Mouse (Mus musculus) limb, embryonic 12.5 days (tissue): Measurements from ENCODE around the gene Lipt1. TPM values are rescaled to one million over a fixed set of nuclear protein-coding genes. Genes with fewer than 3 reads are reported as not detected.
A peak's percentile ranks its signal among the peaks of the same experiment; 100 is the strongest.

Experiments used
- ATAC-seq: fragments of 200-750 bp; cut with Nextera tagmentation; 2 replicates; pipeline ENCODE4 v1.8.0; 2017; ENCODE audit warnings: low read depth, moderate TSS enrichment; ENCODE audit not compliant: insufficient number of reproducible peaks, insufficient read depth, low FRiP score, low TSS enrichment
- H3K27ac ChIP-seq: fragments of 300-500 bp; sonication (generic); 2 replicates; pipeline ENCODE4 v1.5.1; 2016; ENCODE audit warnings: mild to moderate bottlenecking, moderate library complexity
- H3K27me3 ChIP-seq: fragments of 300-500 bp; sonication (generic); 2 replicates; pipeline ENCODE4 v1.6.1; 2016; ENCODE audit warnings: mild to moderate bottlenecking, moderate library complexity
- H3K36me3 ChIP-seq: fragments of 300-500 bp; sonication (generic); 2 replicates; pipeline ENCODE4 v1.6.1; 2016; ENCODE audit warnings: mild to moderate bottlenecking, moderate library complexity
- H3K4me1 ChIP-seq: fragments of 300-500 bp; sonication (generic); replicated peaks from 2 replicates; pipeline ENCODE4 v1.6.1; 2016
- H3K4me2 ChIP-seq: fragments of 300-500 bp; sonication (generic); 2 replicates; pipeline ENCODE4 v1.6.1; 2016; ENCODE audit warnings: mild to moderate bottlenecking, moderate library complexity
- H3K4me3 ChIP-seq: fragments of 300-500 bp; sonication (generic); replicated peaks from 2 replicates; pipeline ENCODE4 v1.5.1; 2016; ENCODE audit warnings: mild to moderate bottlenecking
- H3K9ac ChIP-seq: fragments of 300-500 bp; sonication (generic); replicated peaks from 2 replicates; pipeline ENCODE4 v1.6.1; 2016; ENCODE audit warnings: mild to moderate bottlenecking, moderate library complexity
- H3K9me3 ChIP-seq: fragments of 300-500 bp; sonication (generic); 2 replicates; pipeline ENCODE4 v1.6.1; 2016; ENCODE audit warnings: mild to moderate bottlenecking, moderate library complexity
- WGBS: fragments of 180-500 bp; shearing (Covaris S2); methylation state at CpG from one replicate; pipeline ENCODE4 v1.1.7; 2016; 5-methylcytosine and 5-hydroxymethylcytosine counted together
- polyA plus RNA-seq: library from polyadenylated mRNA; unstranded; fragments of >200 nt; fragmentation: Nextera tagmentation; extraction: Ambion mirVana; gene quantifications from 2 replicates; pipeline ENCODE4 v1.2.1, GENCODE M21; 2016

The Lipt1 gene
- polyA plus RNA-seq, 1 experiment from 2014 or later, result 8.5 TPM

- no peak for ATAC-seq
- Histone ChIP-seq H3K9ac (no peak overlapping the region), H3K4me1 (no peaks in the 10 kb centered on the region), H3K9me3 (no peaks in the 10 kb centered on the region), H3K4me3 (no peak overlapping the region), H3K27me3 (no peaks in the 10 kb centered on the region), H3K36me3 (peaks cover 56% of the 10 kb centered on the region), H3K27ac (no peak overlapping the region), H3K4me2 (no peak overlapping the region)
- 75% methylated on average over 4 of the region's 4 CpGs for WGBS
These were observed 28.3 kb downstream of the Lipt1 start for GRCm38 (mm10) chr1:37899816-37900215.

- ATAC-seq, result no peak
- peaks cover 51% of the 10 kb centered on the region for H3K36me3 ChIP-seq
- no peak overlapping the region for H3K9ac ChIP-seq
- H3K27me3 ChIP-seq, result no peaks in the 10 kb centered on the region
- H3K4me2 ChIP-seq, result no peak overlapping the region
- H3K27ac ChIP-seq, result no peak overlapping the region
- 47% methylated on average over 6 of the region's 6 CpGs for WGBS
- H3K4me3 ChIP-seq, result no peak overlapping the region
- no peaks in the 10 kb centered on the region for H3K9me3 ChIP-seq
- no peaks in the 10 kb centered on the region for H3K4me1 ChIP-seq
These were observed 28.8 kb downstream of the Lipt1 start for GRCm38 (mm10) chr1:37900288-37900687.

- peaks cover 23% of the 10 kb centered on the region for H3K36me3 ChIP-seq
- H3K4me1 ChIP-seq, result no peaks in the 10 kb centered on the region
- no peak overlapping the region for H3K9ac ChIP-seq
- no peak overlapping the region for H3K27ac ChIP-seq
- H3K4me3 ChIP-seq, result no peak overlapping the region
- 0 out of 2 replicates have a peak, but pooled peaks have one; percentile 20 for ATAC-seq
- no peaks in the 10 kb centered on the region for H3K9me3 ChIP-seq
- H3K4me2 ChIP-seq, result no peak overlapping the region
- no peaks in the 10 kb centered on the region for H3K27me3 ChIP-seq
- 39% methylated on average over 6 of the region's 6 CpGs for WGBS
These were observed 31.6 kb downstream of the Lipt1 start for GRCm38 (mm10) chr1:37903178-37903577.

GRCm38 (mm10) chr1:37912751-37913150, 41.2 kb downstream of the Lipt1 start:
- no peaks in the 10 kb centered on the region for H3K4me1 ChIP-seq
- no peak overlapping the region for H3K9ac ChIP-seq
- H3K36me3 ChIP-seq, result no peaks in the 10 kb centered on the region
- 0 out of 2 replicates have a peak, but pooled peaks cover 3% of the 10 kb centered on the region for H3K27me3 ChIP-seq
- H3K4me3 ChIP-seq, result no peak overlapping the region
- H3K9me3 ChIP-seq, result no peaks in the 10 kb centered on the region
- no peak overlapping the region for H3K27ac ChIP-seq
- H3K4me2 ChIP-seq, result no peak overlapping the region
- 84% methylated on average over 2 of the region's 2 CpGs for WGBS
- ATAC-seq, result no peak

- H3K4me1 ChIP-seq, result no peaks in the 10 kb centered on the region
- H3K9ac ChIP-seq, result no peak within 1 kb of the TSS
- no peaks in the 10 kb centered on the region for H3K36me3 ChIP-seq
- 0 out of 2 replicates have a peak, but pooled peaks cover 3% of the 10 kb centered on the region for H3K27me3 ChIP-seq
- 54% methylated on average over 5 of the region's 5 CpGs for WGBS
- no peak for ATAC-seq
- no peak within 1 kb of the TSS for H3K4me3 ChIP-seq
- no peaks in the 10 kb centered on the region for H3K9me3 ChIP-seq
- H3K27ac ChIP-seq, result no peak within 1 kb of the TSS
- H3K4me2 ChIP-seq, result no peak within 1 kb of the TSS
These were observed 44.9 kb downstream of the Lipt1 start, which contains the start of gene Lyg2 for GRCm38 (mm10) chr1:37916393-37916792. Gene Lyg2 (minus strand): TSS chr1:37916493.

GRCm38 (mm10) chr1:37917666-37918065, 46.1 kb downstream of the Lipt1 start:
- Histone ChIP-seq H3K4me2 (no peak overlapping the region), H3K4me1 (no peaks in the 10 kb centered on the region), H3K9ac (no peak overlapping the region), H3K9me3 (no peaks in the 10 kb centered on the region), H3K27me3 (0 out of 2 replicates have a peak, but pooled peaks cover 3% of the 10 kb centered on the region), H3K36me3 (no peaks in the 10 kb centered on the region), H3K4me3 (no peak overlapping the region), H3K27ac (no peak overlapping the region)
- 58% methylated on average over 13 of the region's 13 CpGs for WGBS
- no peak for ATAC-seq

- Histone ChIP-seq H3K9ac (no peak overlapping the region), H3K9me3 (no peaks in the 10 kb centered on the region), H3K4me1 (no peaks in the 10 kb centered on the region), H3K27me3 (0 out of 2 replicates have a peak, but pooled peaks cover 3% of the 10 kb centered on the region), H3K27ac (no peak overlapping the region), H3K4me2 (no peak overlapping the region), H3K4me3 (no peak overlapping the region), H3K36me3 (no peaks in the 10 kb centered on the region)
- WGBS, result 74% methylated on average over 6 of the region's 6 CpGs
- ATAC-seq, result no peak
These were observed 46.6 kb downstream of the Lipt1 start for GRCm38 (mm10) chr1:37918096-37918495.

- Histone ChIP-seq H3K36me3 (no peaks in the 10 kb centered on the region), H3K27ac (no peak overlapping the region), H3K4me2 (no peak overlapping the region), H3K9ac (no peak overlapping the region), H3K4me1 (no peaks in the 10 kb centered on the region), H3K4me3 (no peak overlapping the region), H3K9me3 (no peaks in the 10 kb centered on the region), H3K27me3 (no peaks in the 10 kb centered on the region)
- WGBS, result 52% methylated on average over 8 of the region's 8 CpGs
- no peak for ATAC-seq
These were observed 51.0 kb downstream of the Lipt1 start for GRCm38 (mm10) chr1:37922536-37922935.

Other genes starting within 250 kb of the Lipt1 start
- 1.1 and 1.6 TPM in 2 replicates for gene 2010300C02Rik, start 151.7 kb upstream of the Lipt1 start, polyA plus RNA-seq
- 6.0 and 6.7 TPM in 2 replicates for gene Tsga10, start 5.3 kb upstream of the Lipt1 start, polyA plus RNA-seq
- gene Mitd1, start 18.7 kb downstream of the Lipt1 start, polyA plus RNA-seq, result 24.3 TPM in 2 replicates
- gene Mrpl30, start 18.7 kb downstream of the Lipt1 start, polyA plus RNA-seq, result 232 and 238 TPM in 2 replicates
- gene Lyg2, start 44.8 kb downstream of the Lipt1 start, polyA plus RNA-seq, result not detected in 2 replicates
- gene Lyg1, start 86.0 kb downstream of the Lipt1 start, polyA plus RNA-seq, result not detected in 2 replicates
- gene Txndc9, start 126.2 kb downstream of the Lipt1 start, polyA plus RNA-seq, result 139 and 156 TPM in 2 replicates
- 34.0 and 34.2 TPM in 2 replicates for gene Eif5b, start 126.3 kb downstream of the Lipt1 start, polyA plus RNA-seq